Mouse (Mus musculus): ENCODE data around the gene Polr2e.
"Not testable (repeated sequence)": the region's sequence is repeated elsewhere in the genome, so short reads cannot be mapped to it uniquely, and the experiment has no call there.

Polr2e gene

DNA sequence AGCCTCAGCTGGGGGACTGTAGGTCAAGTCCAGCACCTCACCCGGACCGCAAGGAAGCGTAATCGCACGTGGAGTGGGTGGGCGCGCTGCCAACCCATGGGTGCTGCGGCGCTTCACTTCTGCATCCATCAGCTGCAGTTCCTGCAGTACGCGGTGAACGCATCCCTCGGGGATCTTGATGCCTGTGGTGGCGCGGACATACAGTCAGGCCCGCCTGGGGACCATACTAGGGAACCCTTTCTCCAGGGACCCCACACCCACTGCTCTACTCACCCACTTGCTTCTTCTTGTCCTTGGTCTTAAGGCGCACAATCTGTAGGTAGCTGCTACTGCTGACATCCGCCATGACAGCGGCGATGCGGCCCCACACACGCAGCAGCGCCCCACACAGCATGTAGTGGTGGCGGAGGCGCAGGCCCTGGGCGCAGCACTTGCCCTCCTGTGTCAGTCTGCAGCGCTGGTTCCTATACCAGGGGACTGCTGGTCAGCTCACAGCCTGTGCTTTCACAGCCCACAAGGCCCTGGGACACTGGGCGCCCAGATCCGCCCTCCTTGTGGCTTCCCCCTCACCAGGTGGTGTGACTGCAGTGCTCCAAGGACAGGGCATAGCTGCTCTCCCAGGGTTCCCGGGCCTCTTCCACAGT lies 18.2 kb upstream of the Polr2e start:
- no peak for DNase-seq (ENCODE audit: low read depth in 2 of 2, low spot score in 2 of 2)

- DNase-seq (ENCODE audit: low read depth in 2 of 2, low spot score in 2 of 2), result no peak
These were observed 17.5 kb upstream of the Polr2e start for GRCm38 (mm10) chr10:80056976-80057682.

- DNase-seq (ENCODE audit: low read depth in 2 of 2, low spot score in 2 of 2), result no peak
These were observed 16.9 kb upstream of the Polr2e start for GRCm38 (mm10) chr10:80056506-80056905.

DNA sequence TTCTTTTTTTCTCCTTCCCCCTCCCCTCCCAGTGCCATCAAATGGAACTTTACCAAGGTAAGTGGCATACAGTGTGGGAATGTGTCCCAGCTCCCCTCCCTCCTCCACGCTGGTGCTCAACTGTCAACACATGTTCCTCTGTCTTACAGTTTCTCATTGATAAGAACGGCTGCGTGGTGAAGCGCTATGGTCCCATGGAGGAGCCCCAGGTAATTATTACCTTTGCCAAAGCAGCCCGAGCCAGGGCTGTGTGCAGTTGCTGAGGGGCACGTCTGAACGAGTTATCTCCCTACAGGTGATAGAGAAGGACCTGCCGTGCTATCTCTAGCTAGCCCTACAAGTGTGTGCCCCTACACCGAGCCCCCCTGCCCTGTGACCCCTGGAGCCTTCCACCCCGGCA lies 16.3 kb upstream of the Polr2e start:
- DNase-seq (ENCODE audit: low read depth in 2 of 2, low spot score in 2 of 2), result no peak

DNA sequence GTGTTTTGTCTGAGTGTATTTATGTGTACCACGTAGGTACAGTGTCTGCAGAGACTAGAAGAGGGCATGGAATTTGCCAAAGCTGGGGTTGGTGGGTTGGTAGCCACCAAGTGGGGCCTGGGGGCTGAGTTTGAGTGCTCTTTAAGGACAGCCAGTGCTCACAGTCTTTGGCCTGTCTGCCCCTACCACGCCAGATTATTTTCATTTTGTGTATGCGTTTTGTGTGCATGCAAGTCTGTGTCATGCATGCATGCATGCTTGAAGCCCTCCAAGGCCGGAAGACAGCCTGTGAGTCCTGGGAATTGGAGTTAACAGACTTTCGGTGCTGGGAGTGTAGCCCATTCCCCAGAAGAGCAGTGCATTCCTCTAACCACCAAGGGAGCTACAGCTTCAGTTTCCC lies 15.8 kb upstream of the Polr2e start:
- DNase-seq (ENCODE audit: low read depth in 2 of 2, low spot score in 2 of 2), result no peak

DNA sequence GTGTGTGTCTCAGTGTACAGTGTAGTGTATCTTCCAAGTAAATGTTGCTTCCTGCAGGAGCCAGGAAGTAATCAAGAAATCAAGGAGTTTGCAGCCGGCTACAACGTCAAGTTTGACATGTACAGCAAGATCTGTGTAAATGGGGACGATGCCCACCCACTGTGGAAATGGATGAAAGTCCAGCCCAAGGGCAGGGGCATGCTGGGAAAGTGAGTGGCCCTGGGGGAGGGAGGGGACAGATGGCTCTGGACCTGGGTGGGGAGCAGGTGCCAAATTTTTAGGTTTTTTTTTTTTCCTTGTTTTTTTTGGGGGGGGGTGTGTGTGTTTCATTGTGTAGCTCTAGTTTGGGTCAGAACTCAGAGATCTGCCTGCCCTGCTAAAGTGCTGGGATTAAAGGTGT lies 15.3 kb upstream of the Polr2e start:
- not testable (repeated sequence) for DNase-seq (ENCODE audit: low read depth in 2 of 2, low spot score in 2 of 2)

DNA sequence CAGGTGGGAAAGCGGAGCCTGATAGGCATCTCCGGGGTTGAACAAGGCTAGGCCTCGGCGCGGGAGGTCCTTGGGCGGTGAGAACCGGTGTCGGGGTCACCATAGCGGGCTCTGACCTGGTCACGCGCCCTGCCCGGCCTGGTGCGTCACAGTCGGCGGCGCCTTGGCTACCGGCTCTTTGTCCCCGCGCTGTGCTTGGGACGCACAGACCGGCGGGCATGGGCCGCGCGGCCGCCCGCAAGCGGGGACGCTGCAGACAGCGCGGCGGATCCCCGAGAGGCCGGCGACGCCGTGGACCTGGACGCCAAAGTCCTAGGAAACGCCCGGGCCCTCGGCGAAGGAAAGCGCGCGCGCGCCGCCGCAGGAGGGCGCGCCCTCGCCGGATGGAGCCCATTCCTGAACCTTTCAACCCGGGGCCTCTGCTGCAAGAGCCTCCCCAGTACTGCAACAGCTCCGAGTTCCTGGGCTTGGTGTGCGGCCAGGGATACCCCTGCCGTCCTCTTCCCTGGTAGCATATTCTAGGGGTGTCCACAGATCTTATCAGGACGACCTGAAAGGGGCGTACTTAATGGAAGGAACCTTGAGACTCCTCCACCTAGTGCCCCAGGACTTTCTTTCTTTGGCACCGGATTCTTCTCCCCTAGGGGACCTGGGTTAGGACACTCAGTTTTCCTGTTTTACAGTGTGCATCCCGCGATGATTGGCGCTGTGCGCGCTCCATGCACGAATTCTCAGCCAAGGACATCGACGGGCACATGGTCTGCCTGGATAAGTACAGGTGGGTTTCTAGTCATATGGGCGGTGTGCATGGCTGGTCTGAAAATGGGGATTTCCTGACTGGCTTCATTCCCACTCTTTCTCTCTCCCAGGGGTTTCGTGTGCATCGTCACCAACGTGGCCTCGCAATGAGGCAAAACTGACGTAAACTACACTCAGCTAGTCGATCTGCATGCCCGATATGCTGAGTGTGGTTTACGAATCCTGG lies 14.5 kb upstream of the Polr2e start:
- DNase-seq (ENCODE audit: low read depth in 2 of 2, low spot score in 2 of 2), result peak in 1 of 2 experiments; percentile 42

DNA sequence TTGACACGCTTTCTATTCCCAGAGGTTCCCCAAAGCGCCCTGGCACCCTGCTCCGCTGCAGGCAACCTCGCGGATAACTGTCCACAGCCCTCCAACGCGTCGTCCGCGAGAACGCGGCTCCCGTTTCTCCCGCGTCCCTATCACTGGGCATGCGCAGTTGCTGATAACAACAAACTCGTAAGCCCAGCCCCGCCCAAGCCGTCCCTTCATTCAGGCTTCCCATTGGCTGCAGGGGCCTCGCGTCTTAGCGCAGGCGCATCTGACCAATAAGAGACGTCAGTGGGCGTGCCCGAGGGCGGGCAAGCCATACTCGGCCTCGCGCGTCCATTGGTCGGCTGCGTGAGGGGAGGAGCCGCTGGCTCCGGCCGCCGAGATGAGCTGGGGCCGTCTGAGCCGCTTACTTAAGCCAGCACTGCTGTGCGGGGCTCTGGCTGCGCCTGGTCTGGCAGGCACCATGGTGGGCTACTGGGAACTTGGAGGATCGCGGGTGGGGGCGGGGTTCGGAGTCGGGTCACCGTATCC lies 13.7 kb upstream of the Polr2e start:
- peak; percentile 99 for DNase-seq (ENCODE audit: low read depth in 2 of 2, low spot score in 2 of 2)

DNA sequence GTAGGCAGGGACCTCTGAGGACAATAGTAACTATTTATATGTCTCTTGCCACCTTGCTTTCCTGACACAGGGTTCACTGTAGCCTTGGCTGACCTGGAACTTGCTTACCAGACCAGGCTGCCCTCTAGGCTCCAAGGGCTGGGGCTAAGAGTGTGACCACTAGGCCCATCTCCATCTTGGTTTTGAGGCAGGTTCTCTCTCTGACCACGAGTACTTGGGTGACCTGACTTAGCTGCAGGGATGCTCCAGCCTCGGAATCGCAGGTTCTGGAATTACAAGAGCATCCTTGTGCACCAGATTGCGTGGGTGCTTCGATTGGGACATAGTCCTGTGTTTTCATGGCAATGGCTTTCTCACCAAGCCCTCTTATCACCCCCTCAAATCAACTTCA lies 12.8 kb upstream of the Polr2e start:
- no peak for DNase-seq (ENCODE audit: low read depth in 2 of 2, low spot score in 2 of 2)

GRCm38 (mm10) chr10:80051618-80052373 lies 12.2 kb upstream of the Polr2e start:
- DNase-seq (ENCODE audit: low read depth in 2 of 2, low spot score in 2 of 2), result no peak

- DNase-seq (ENCODE audit: low read depth in 2 of 2, low spot score in 2 of 2), result no peak
These were observed 11.5 kb upstream of the Polr2e start for GRCm38 (mm10) chr10:80050885-80051617.

DNA sequence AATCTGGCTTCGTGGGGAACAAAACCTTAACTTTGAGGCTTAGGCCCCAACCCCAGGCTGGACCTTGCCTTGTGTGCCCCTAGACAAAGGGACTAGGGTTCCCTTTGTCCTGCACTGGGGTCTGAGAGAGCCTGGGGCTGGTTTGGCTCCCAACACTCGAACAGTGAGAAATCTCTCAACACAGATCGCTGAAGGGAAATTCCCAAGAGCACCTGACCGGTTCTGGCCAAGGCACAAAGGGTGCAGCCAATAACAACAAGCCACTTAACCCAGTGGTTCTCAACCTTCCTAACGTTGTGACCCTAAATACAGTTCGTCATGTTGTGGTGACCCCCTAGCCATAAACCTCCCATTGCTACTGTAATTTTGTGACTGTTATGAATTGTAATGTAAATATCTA lies 10.6 kb upstream of the Polr2e start:
- DNase-seq (ENCODE audit: low read depth in 2 of 2, low spot score in 2 of 2), result no peak

DNA sequence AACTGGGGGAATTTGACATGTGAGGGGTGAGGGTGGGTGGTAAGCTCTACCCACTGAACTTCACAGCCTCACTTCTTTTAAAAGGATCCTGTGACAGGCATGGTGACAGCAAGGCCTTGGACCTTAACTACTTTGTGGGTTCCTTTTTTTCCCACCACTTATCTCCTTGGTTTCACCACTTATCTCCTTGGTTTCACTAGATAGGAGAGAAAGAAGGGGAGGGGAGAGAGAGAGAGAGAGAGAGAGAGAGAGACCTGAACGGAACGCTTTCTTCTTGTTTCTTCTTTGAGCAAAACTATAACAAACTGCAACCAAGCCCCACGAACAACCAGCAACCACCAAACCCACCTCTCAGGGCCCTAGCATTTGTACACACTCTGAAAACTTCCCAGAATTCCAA lies 9.2 kb upstream of the Polr2e start:
- DNase-seq (ENCODE audit: low read depth in 2 of 2, low spot score in 2 of 2), result no peak

- no peak for DNase-seq (ENCODE audit: low read depth in 2 of 2, low spot score in 2 of 2)
These were observed 8.8 kb upstream of the Polr2e start for GRCm38 (mm10) chr10:80048396-80048795.

DNA sequence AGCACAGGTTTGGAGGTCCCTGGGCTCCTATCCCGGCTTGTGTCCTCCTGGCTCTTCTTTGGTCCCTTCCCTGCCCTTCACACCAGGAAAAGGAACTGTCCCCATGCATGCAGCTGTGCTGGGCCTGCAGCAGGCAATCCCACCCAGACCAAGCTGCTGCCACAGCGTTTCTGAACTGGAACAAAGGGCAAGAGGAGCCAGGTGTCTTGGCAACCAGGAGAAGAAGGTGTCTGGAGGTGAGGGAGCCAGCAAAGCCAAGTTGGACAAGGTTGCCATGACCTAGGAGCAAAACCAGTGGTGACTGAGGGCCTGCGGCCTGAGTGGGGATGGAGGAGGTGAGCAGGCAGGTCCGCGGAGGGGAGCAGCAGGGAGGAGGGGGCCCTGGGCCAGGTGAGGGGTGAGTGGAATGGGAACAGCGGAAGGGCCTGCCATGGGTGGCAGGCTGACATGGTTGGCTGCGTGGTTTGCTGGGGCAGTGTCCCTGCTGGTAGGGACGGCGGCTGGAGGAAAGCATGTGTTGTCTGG lies 7.5 kb upstream of the Polr2e start, which contains the start of gene Gpx4:
TSS of gene Gpx4 (plus strand) at position 126 of the 525 bp plus-strand sequence.
- no peak for DNase-seq (ENCODE audit: low read depth in 2 of 2, low spot score in 2 of 2)

GRCm38 (mm10) chr10:80045766-80046165 lies 6.2 kb upstream of the Polr2e start:
- DNase-seq (ENCODE audit: low read depth in 2 of 2, low spot score in 2 of 2), result no peak

DNA sequence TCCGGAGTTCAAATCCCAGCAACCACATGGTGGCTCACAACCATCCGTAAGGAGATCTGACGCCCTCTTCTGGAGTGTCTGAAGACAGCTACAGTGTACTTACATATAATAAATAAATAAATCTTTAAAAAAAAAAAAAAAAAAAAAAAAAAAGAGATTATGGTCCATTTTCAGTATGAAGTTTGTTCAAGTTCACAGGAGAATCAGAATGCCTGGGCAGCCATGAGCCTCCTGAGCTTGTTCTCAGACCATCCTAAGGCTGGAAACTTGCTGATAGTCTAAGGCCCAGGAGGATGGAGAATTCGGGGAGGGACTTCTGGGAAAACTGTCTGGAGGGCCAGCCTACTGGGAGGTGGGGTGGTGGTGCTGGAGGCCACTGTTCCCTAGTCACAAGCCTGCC lies 5.8 kb upstream of the Polr2e start:
- not testable (repeated sequence) for DNase-seq (ENCODE audit: low read depth in 2 of 2, low spot score in 2 of 2)

GRCm38 (mm10) chr10:80044087-80044486 lies 4.5 kb upstream of the Polr2e start:
- DNase-seq (ENCODE audit: low read depth in 2 of 2, low spot score in 2 of 2), result no peak

DNA sequence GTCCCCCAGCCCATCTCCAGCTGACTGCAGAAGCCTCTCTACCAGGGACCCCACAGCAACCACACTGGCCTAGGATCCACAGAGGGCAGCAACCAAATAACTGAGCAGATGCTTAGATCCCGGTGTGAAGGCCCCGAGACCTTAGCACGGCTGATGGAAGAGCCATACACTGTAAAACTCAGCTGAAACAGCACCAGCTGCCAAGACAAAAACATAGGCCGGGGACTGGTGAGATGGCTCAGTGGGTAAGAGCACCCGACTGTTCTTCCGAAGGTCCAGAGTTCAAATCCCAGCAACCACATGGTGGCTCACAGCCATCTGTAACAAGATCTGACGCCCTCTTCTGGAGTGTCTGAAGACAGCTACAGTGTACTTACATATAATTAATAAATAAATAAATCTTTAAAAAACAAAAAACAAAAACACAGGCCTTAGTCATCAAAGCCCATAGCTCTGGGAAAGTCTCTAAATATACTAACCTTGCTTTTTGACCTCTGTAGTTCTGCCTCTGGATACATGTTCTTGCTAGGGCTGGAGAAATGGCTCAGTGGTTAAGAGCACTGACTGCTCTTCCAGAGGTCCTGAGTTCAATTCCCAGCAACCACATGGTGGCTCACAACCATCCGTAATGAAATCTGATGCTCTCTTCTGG lies 1.9 kb upstream of the Polr2e start:
- not testable (repeated sequence) for DNase-seq (ENCODE audit: low read depth in 2 of 2, low spot score in 2 of 2)

Data from CD8-positive naive resting alpha-beta T cell, adult 2 months (primary cell).